Mouse (Mus musculus) limb, embryonic 10.5 days (tissue): ENCODE data around the gene Myrip. TPM values are rescaled to one million over a fixed set of nuclear protein-coding genes. Genes with fewer than 3 reads are reported as not detected.
A peak's percentile ranks its signal among the peaks of the same experiment; 100 is the strongest.

Experiments
- DNase-seq: peaks from one replicate; pipeline ENCODE4 v3.0.0-alpha.2; 2017; ENCODE audit warnings: low spot score
- H3K27ac ChIP-seq: fragments of 300-500 bp; sonication (generic); 2 replicates; pipeline ENCODE4 v1.5.1; 2016; ENCODE audit warnings: mild to moderate bottlenecking
- H3K27me3 ChIP-seq: fragments of 300-500 bp; sonication (generic); 2 replicates; pipeline ENCODE4 v1.6.1; 2016; ENCODE audit warnings: low read depth, mild to moderate bottlenecking; ENCODE audit not compliant: poor library complexity, severe bottlenecking
- H3K36me3 ChIP-seq: fragments of 300-500 bp; sonication (generic); 2 replicates; pipeline ENCODE4 v1.6.1; 2016; ENCODE audit warnings: mild to moderate bottlenecking, moderate library complexity
- H3K4me1 ChIP-seq: fragments of 300-500 bp; sonication (generic); 2 replicates; pipeline ENCODE4 v1.6.1; 2016
- H3K4me3 ChIP-seq: fragments of 300-500 bp; sonication (generic); 2 replicates; pipeline ENCODE4 v1.5.1; 2016; ENCODE audit warnings: mild to moderate bottlenecking, moderate library complexity
- H3K9me3 ChIP-seq: fragments of 300-500 bp; sonication (generic); replicated peaks from 2 replicates; pipeline ENCODE4 v1.6.1; 2016; ENCODE audit warnings: mild to moderate bottlenecking
- WGBS: fragments of 180-500 bp; shearing (Covaris S2); methylation state at CpG from one replicate; pipeline ENCODE4 v1.1.7; 2016; 5-methylcytosine and 5-hydroxymethylcytosine counted together
- polyA plus RNA-seq: library from polyadenylated mRNA; unstranded; fragments of >200 nt; fragmentation: Nextera tagmentation; extraction: Ambion mirVana; gene quantifications from 2 replicates; pipeline ENCODE4 v1.2.1, GENCODE M21; 2016

Myrip gene
- polyA plus RNA-seq, 1 experiment from 2014 or later: not detected

DNA sequence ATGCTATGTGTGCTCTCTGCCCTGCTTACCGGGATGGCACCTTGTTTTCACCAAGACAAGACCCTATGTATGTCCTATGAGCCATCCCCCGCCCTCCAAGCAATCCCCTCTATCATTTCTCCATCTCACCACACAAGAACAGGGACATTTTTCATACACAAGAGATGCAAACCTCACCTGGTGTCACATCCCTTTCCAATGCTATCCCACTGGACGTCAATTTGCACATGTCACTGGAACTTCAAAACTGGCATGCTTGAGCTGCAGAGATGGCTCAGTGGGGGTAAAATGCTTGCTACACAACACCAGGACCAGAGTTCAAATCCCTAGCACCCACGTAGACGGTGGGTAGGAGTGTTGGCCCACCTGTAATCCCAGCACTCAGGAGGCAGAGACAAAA is 196.7 kb downstream of the Myrip start:
- Histone ChIP-seq H3K36me3 (peaks cover 34% of the 10 kb centered on the region), H3K4me1 (peaks cover 15% of the 10 kb centered on the region), H3K27ac (no peak overlapping the region), H3K4me3 (no peak overlapping the region), H3K9me3 (no peaks in the 10 kb centered on the region), H3K27me3 (no peaks in the 10 kb centered on the region)
- WGBS: 86% methylated on average over 5 of the region's 5 CpGs
- DNase-seq: no peak

GRCm38 (mm10) chr9:120501191-120501902 is 200.0 kb downstream of the Myrip start:
- Histone ChIP-seq H3K4me3 (no peak overlapping the region), H3K27ac (no peak overlapping the region), H3K36me3 (peaks cover 7% of the 10 kb centered on the region), H3K4me1 (peaks cover 3% of the 10 kb centered on the region; the same call in 1 of the 2 replicates), H3K27me3 (no peaks in the 10 kb centered on the region), H3K9me3 (no peaks in the 10 kb centered on the region)
- no peak for DNase-seq
- 45% methylated on average over 10 of the region's 10 CpGs for WGBS

DNA sequence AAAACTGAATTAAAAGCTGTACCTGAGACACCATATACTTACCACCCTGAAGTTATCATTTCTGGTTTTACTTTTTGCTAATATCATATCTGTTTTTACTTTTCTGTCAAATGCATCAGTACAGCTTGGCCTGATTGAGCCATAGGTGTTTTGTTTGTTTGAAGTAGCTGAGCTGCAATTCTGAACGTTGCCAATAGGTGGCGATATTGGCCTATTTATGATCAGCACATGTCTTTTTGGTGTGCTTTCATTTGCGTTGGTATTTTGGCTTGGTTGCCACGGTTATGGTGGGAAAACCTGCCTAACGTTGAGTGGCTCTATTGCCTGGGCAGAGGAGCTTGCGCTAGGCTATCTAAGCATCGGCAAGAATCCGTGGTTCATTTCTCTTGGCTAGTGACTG is 200.7 kb downstream of the Myrip start:
- WGBS: 12% methylated on average over 8 of the region's 8 CpGs
- Histone ChIP-seq H3K4me1 (peaks cover 3% of the 10 kb centered on the region; the same call in 1 of the 2 replicates), H3K27ac (no peak overlapping the region), H3K27me3 (no peaks in the 10 kb centered on the region), H3K4me3 (no peak overlapping the region), H3K36me3 (peaks cover 6% of the 10 kb centered on the region), H3K9me3 (no peaks in the 10 kb centered on the region; the same call in 1 of the 2 replicates)
- DNase-seq: peak; percentile 86

DNA sequence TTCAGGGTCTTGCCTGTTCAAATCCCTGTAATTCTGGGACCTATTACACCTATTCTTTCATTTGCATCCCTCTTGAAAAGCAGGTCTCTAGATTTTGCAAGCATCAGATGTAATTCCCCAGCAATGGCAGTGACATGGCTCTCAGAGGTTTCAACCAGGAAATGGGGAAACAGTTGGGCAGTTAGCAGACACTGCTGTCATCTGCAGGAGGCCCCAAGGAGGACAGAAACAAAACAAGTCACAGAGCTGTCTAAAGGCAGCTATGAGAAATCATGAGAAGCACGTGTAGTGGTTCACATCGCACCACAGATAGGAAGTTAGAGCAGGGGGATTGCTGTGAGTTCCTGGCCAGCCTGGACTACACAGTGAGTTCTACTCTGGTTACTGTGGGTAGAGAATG is 203.1 kb downstream of the Myrip start:
- no peaks in the 10 kb centered on the region for H3K27me3 ChIP-seq
- H3K36me3 ChIP-seq: no peaks in the 10 kb centered on the region
- H3K9me3 ChIP-seq: no peaks in the 10 kb centered on the region; the same call in 1 of the 2 replicates
- DNase-seq: no peak
- H3K27ac ChIP-seq: no peak overlapping the region
- H3K4me3 ChIP-seq: no peak overlapping the region
- WGBS: 86% methylated on average over 2 of the region's 2 CpGs
- peaks cover 3% of the 10 kb centered on the region; the same call in 1 of the 2 replicates for H3K4me1 ChIP-seq

GRCm38 (mm10) chr9:120511781-120512180 is 210.5 kb downstream of the Myrip start:
- no peak overlapping the region for H3K4me3 ChIP-seq
- no peak for DNase-seq
- WGBS: 89% methylated on average over 3 of the region's 3 CpGs
- no peaks in the 10 kb centered on the region for H3K27me3 ChIP-seq
- H3K36me3 ChIP-seq: no peaks in the 10 kb centered on the region
- no peaks in the 10 kb centered on the region; the same call in 1 of the 2 replicates for H3K9me3 ChIP-seq
- no peak overlapping the region for H3K27ac ChIP-seq
- peaks cover 6% of the 10 kb centered on the region; the same call in 1 of the 2 replicates for H3K4me1 ChIP-seq

GRCm38 (mm10) chr9:120516720-120517119 is 215.4 kb downstream of the Myrip start:
- no peaks in the 10 kb centered on the region for H3K27me3 ChIP-seq
- 82% methylated on average over 8 of the region's 8 CpGs for WGBS
- H3K4me1 ChIP-seq: peaks cover 6% of the 10 kb centered on the region; the same call in 1 of the 2 replicates
- DNase-seq: no peak
- no peaks in the 10 kb centered on the region for H3K36me3 ChIP-seq
- H3K27ac ChIP-seq: no peak overlapping the region
- no peaks in the 10 kb centered on the region for H3K9me3 ChIP-seq
- H3K4me3 ChIP-seq: no peak overlapping the region

DNA sequence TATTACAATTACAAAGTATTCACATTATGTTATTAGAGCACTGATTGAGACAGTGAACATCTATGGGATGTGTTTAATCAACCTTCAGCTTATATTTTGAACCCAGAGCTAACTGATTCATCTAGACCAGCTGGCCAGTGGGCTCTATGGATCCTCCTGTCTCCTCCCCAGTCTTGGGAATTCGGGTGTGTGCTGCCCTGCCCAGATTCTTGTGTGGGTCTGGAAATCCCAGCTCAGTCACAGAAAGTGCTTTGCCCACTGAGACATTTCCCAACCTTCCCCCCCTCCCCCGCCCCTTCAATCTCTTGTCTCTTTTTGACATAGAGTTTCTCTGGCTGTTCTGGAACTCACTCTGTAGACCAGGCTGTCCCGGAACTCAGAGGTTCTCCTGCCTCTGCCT is 217.6 kb downstream of the Myrip start:
- DNase-seq: no peak
- no peak overlapping the region for H3K27ac ChIP-seq
- H3K4me3 ChIP-seq: no peak overlapping the region
- no peaks in the 10 kb centered on the region for H3K27me3 ChIP-seq
- WGBS: 89% methylated on average over 3 of the region's 3 CpGs
- H3K36me3 ChIP-seq: no peaks in the 10 kb centered on the region
- peaks cover 6% of the 10 kb centered on the region; the same call in 1 of the 2 replicates for H3K4me1 ChIP-seq
- no peaks in the 10 kb centered on the region for H3K9me3 ChIP-seq

- DNase-seq: no peak
- Histone ChIP-seq H3K4me1 (peaks cover 6% of the 10 kb centered on the region; the same call in 1 of the 2 replicates), H3K9me3 (no peaks in the 10 kb centered on the region), H3K36me3 (no peaks in the 10 kb centered on the region), H3K27me3 (no peaks in the 10 kb centered on the region), H3K4me3 (no peak overlapping the region), H3K27ac (no peak overlapping the region)
- 68% methylated on average over 19 of the region's 19 CpGs for WGBS
Measured at GRCm38 (mm10) chr9:120519469-120520125, 218.3 kb downstream of the Myrip start.

DNA sequence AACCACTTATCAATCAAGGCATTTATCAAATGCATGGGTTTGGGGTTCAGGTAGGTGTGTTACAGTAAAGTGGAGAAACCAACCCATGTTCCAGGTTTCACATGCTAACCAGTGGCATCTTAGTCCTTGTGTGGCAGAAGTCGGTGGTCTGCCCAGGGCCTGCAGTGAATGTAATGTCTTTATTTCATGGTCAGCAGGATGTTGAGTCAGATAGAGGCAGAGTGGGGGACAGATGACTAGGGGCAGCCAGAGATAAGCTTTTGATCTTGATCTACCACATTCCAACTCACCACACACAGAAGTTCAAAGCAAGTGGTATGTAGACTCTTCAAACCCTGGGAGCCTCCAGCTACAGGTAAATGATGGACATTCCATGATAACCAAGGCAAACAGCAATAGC is 219.8 kb downstream of the Myrip start:
- Histone ChIP-seq H3K27ac (no peak overlapping the region), H3K4me3 (no peak overlapping the region), H3K36me3 (no peaks in the 10 kb centered on the region), H3K4me1 (peaks cover 5% of the 10 kb centered on the region; the same call in 1 of the 2 replicates), H3K9me3 (no peaks in the 10 kb centered on the region), H3K27me3 (no peaks in the 10 kb centered on the region)
- no peak for DNase-seq
- WGBS: 80% methylated on average over 1 of the region's 1 CpGs

Other genes with a start within 250 kb of the Myrip start
- 2.5 and 4.0 TPM in 2 replicates for gene Cx3cr1, start 231.6 kb upstream of the Myrip start, polyA plus RNA-seq
- not detected in 2 replicates for gene Ccr8, start 209.4 kb upstream of the Myrip start, polyA plus RNA-seq
- gene Slc25a38, start 191.1 kb upstream of the Myrip start, polyA plus RNA-seq: 46.7 and 47.0 TPM in 2 replicates
- gene Rpsa, start 173.8 kb upstream of the Myrip start, polyA plus RNA-seq: 1,497 and 1,677 TPM in 2 replicates
- not detected in 2 replicates for gene Mobp, start 151.8 kb upstream of the Myrip start, polyA plus RNA-seq
- gene Eif1b, start 190.7 kb downstream of the Myrip start, polyA plus RNA-seq: 198 and 199 TPM in 2 replicates
- 0.26 and 0.33 TPM in 2 replicates for gene Entpd3, start 238.3 kb downstream of the Myrip start, polyA plus RNA-seq